Mouse (Mus musculus) testis, adult 10 weeks (tissue): Measurements from ENCODE around the gene Olfr1507. TPM values are rescaled to one million over a fixed set of nuclear protein-coding genes. Genes with fewer than 3 reads are reported as not detected.

ENCODE experiments used
- polyA plus RNA-seq: library from polyadenylated mRNA; stranded (reverse); fragments of 350-450 nt; fragmentation: Illumina TruSeq; extraction: RNeasy Lipid Tissue Mini Kit (QIAGEN cat#74804); gene quantifications from one replicate; pipeline ENCODE4 v1.2.3, GENCODE M21; 2014; ENCODE audit warnings: low read depth, low replicate concordance

Gene Olfr1507
- polyA plus RNA-seq, result not detected

GRCm38 (mm10) chr14:52495516-52495915 lies at the start of gene Olfr1507:
Olfr1507 (minus strand) TSS chr14:52495749.

GRCm38 (mm10) chr14:52467395-52467794 lies 28.2 kb downstream of the Olfr1507 start, which contains the start of gene Olfr1508:
Olfr1508 (minus strand) TSS chr14:52467495.

GRCm38 (mm10) chr14:52442690-52443089 lies 52.9 kb downstream of the Olfr1507 start, which contains the start of gene Olfr1509:
Olfr1509 (plus strand) TSS chr14:52442990.

Other genes with a start within 250 kb of the Olfr1507 start
- gene Chd8, start 238.0 kb downstream of the Olfr1507 start, polyA plus RNA-seq, result 86.5 TPM
- gene Tox4, start 216.6 kb downstream of the Olfr1507 start, polyA plus RNA-seq, result 38.3 TPM
- 31.9 TPM for gene Rab2b, start 216.2 kb downstream of the Olfr1507 start, polyA plus RNA-seq
- gene Mettl3, start 190.6 kb downstream of the Olfr1507 start, polyA plus RNA-seq, result 16.2 TPM
- 0.46 TPM for gene Sall2, start 167.0 kb downstream of the Olfr1507 start, polyA plus RNA-seq
- not detected for gene Olfr1513, start 139.3 kb downstream of the Olfr1507 start, polyA plus RNA-seq
- gene Olfr1512, start 116.6 kb downstream of the Olfr1507 start, polyA plus RNA-seq, result not detected
- not detected for gene Olfr1511, start 98.4 kb downstream of the Olfr1507 start, polyA plus RNA-seq
- not detected for gene Olfr1510, start 81.4 kb downstream of the Olfr1507 start, polyA plus RNA-seq
- 2.7 TPM for gene Olfr1509, start 52.8 kb downstream of the Olfr1507 start, polyA plus RNA-seq
- not detected for gene Olfr1508, start 28.3 kb downstream of the Olfr1507 start, polyA plus RNA-seq